Mouse (Mus musculus) MEL (cell line): ENCODE measurements at regions not wholly inside any gene's neighbourhood (a gene's known extent, or its start where the extent isn't known, plus 50 kb on each side); places are given as distances from the start of the nearest gene placed in this dataset.

ENCODE experiments used
- CHD1 ChIP-seq: IDR thresholded peaks from 2 replicates; pipeline ENCODE4 v1.6.1; 2012; ENCODE audit warnings: low read depth, mild to moderate bottlenecking, inconsistent platforms, low read length, improper control_type of control experiment
- CTCF ChIP-seq, 3 experiments: IDR thresholded peaks in 2 of 3; conservative IDR thresholded peaks in 1 of 3; 2 replicates each; pipeline ENCODE4 v1.5.1; 2011 to 2012; ENCODE audit warnings: low read length in 3 of 3, low read depth in 2 of 3, mild to moderate bottlenecking in 2 of 3, improper control_type of control experiment in 1 of 3, inconsistent platforms in 1 of 3, mixed read lengths in 1 of 3, moderate library complexity in 1 of 3; ENCODE audit not compliant: control insufficient read depth in 1 of 3, insufficient read depth in 1 of 3, poor library complexity in 1 of 3, severe bottlenecking in 1 of 3
- ELF1 ChIP-seq: IDR thresholded peaks from 2 replicates; pipeline ENCODE4 v1.6.1; 2014; ENCODE audit warnings: low read depth, mild to moderate bottlenecking, inconsistent platforms, low read length, improper control_type of control experiment, moderate library complexity
- GATA1 ChIP-seq: IDR thresholded peaks from 2 replicates; pipeline ENCODE4 v1.6.1; 2011; ENCODE audit warnings: low read depth, low read length, improper control_type of control experiment
- MYC ChIP-seq: IDR thresholded peaks from 2 replicates; pipeline ENCODE4 v1.6.1; 2011; ENCODE audit warnings: low read depth, mild to moderate bottlenecking, low read length, improper control_type of control experiment, moderate library complexity
- POLR2A ChIP-seq, 2 experiments: IDR thresholded peaks; 2 replicates each; pipeline ENCODE4 v1.6.1; 2011 to 2012; ENCODE audit warnings: low read length in 2 of 2, mild to moderate bottlenecking in 2 of 2, control low read depth in 1 of 2, improper control_type of control experiment in 1 of 2, low read depth in 1 of 2, moderate library complexity in 1 of 2; ENCODE audit not compliant: control insufficient read depth in 1 of 2, insufficient read depth in 1 of 2, poor library complexity in 1 of 2
- ZC3H11A ChIP-seq: IDR thresholded peaks from 2 replicates; pipeline ENCODE4 v1.6.1; 2012; ENCODE audit warnings: low read depth, mild to moderate bottlenecking, inconsistent platforms, low read length, improper control_type of control experiment

- TF ChIP-seq ELF1 (no peak), CTCF (IDR thresholded peaks at IDR 0.05 in 2 of 3, conservative IDR thresholded peaks at IDR 0.05 in 1 of 3; ENCODE audit: control insufficient read depth in 1 of 3, insufficient read depth in 1 of 3, low read depth in 2 of 3, low read length in 3 of 3, poor library complexity in 1 of 3, severe bottlenecking in 1 of 3) (no peak), MYC (no peak), GATA1 (no peak), POLR2A (IDR thresholded peaks at IDR 0.05; ENCODE audit: control insufficient read depth in 1 of 2, insufficient read depth in 1 of 2, low read depth in 1 of 2, low read length in 2 of 2, poor library complexity in 1 of 2) (no peak), ZC3H11A (no peak), CHD1 (no peak)
Observed at GRCm38 (mm10) chr3:52479186-52479585, 211.1 kb downstream of the Foxo1 start.
